Mouse (Mus musculus) thymus, postnatal 4 days (tissue): ENCODE measurements around the gene Uqcrc2.

Experiments
- DNase-seq: peaks from one replicate; pipeline ENCODE4 v3.0.0; 2021

The Uqcrc2 gene

GRCm38 (mm10) chr7:120634711-120635361 lies at the start of gene Uqcrc2:
Gene Uqcrc2, plus strand, starts transcription at chr7:120635176.
- peak; percentile 91 for DNase-seq

- DNase-seq = no peak
Measured at GRCm38 (mm10) chr7:120597203-120597743, 37.7 kb upstream of the Uqcrc2 start.

- peak; percentile 39 for DNase-seq
Measured at GRCm38 (mm10) chr7:120597744-120598243, 37.2 kb upstream of the Uqcrc2 start.

GRCm38 (mm10) chr7:120598355-120598754 lies 36.6 kb upstream of the Uqcrc2 start:
- DNase-seq = no peak

- DNase-seq = no peak
Measured at GRCm38 (mm10) chr7:120620075-120620771, 14.8 kb upstream of the Uqcrc2 start.

GRCm38 (mm10) chr7:120620841-120621240 lies 14.1 kb upstream of the Uqcrc2 start:
- no peak for DNase-seq

GRCm38 (mm10) chr7:120632518-120632917 lies 2.5 kb upstream of the Uqcrc2 start:
- peak; percentile 20 for DNase-seq

GRCm38 (mm10) chr7:120634301-120634700 lies 675 bp upstream of the Uqcrc2 start:
- peak; percentile 12 for DNase-seq

GRCm38 (mm10) chr7:120635362-120635781 lies 396 bp downstream of the Uqcrc2 start:
- no peak for DNase-seq

GRCm38 (mm10) chr7:120635821-120636220 lies 845 bp downstream of the Uqcrc2 start:
- DNase-seq = peak; percentile 29

GRCm38 (mm10) chr7:120643217-120643616 lies 8.2 kb downstream of the Uqcrc2 start:
- peak; percentile 29 for DNase-seq

- no peak for DNase-seq
Measured at GRCm38 (mm10) chr7:120647849-120648248, 12.9 kb downstream of the Uqcrc2 start.

- DNase-seq = no peak
Measured at GRCm38 (mm10) chr7:120662079-120662478, 27.1 kb downstream of the Uqcrc2 start.

- peak; percentile 86 for DNase-seq
Measured at GRCm38 (mm10) chr7:120670153-120670875, 35.3 kb downstream of the Uqcrc2 start, which contains the start of gene Pdzd9. Gene Pdzd9, minus strand, starts transcription at chr7:120670343.

GRCm38 (mm10) chr7:120671271-120671670 lies 36.3 kb downstream of the Uqcrc2 start:
- DNase-seq = no peak

GRCm38 (mm10) chr7:120677001-120677643 lies 42.1 kb downstream of the Uqcrc2 start, which contains the start of gene Mosmo:
Gene Mosmo, plus strand, starts transcription at chr7:120677618.
- peak; percentile 87 for DNase-seq

GRCm38 (mm10) chr7:120677764-120678531 lies 43.0 kb downstream of the Uqcrc2 start:
- DNase-seq = peak; percentile 68

GRCm38 (mm10) chr7:120679023-120679422 lies 44.0 kb downstream of the Uqcrc2 start:
- DNase-seq = no peak

- no peak for DNase-seq
Measured at GRCm38 (mm10) chr7:120682002-120682401, 47.0 kb downstream of the Uqcrc2 start.

- DNase-seq = no peak
Measured at GRCm38 (mm10) chr7:120684731-120685161, 49.8 kb downstream of the Uqcrc2 start.

- DNase-seq = no peak
Measured at GRCm38 (mm10) chr7:120685227-120685626, 50.3 kb downstream of the Uqcrc2 start.

GRCm38 (mm10) chr7:120690634-120691033 lies 55.7 kb downstream of the Uqcrc2 start:
- peak; percentile 66 for DNase-seq
